Mouse (Mus musculus) small intestine, adult 2 months (tissue): ENCODE results near the gene Rab19.

Experiments
- CTCF ChIP-seq: fragments of 200-500 bp; IDR thresholded peaks from 2 replicates; pipeline ENCODE4 v1.5.1; 2012; ENCODE audit warnings: low read depth, mild to moderate bottlenecking, control low read depth, inconsistent platforms, low read length, moderate library complexity, mixed read lengths; ENCODE audit not compliant: insufficient replicate concordance, insufficient read length; ENCODE audit errors: extremely low read depth
- POLR2A ChIP-seq: fragments of 200-500 bp; IDR thresholded peaks from 2 replicates; pipeline ENCODE4 v1.6.1; 2012; ENCODE audit warnings: low read depth, mild to moderate bottlenecking, control low read depth, inconsistent platforms, low read length, moderate library complexity

DNA sequence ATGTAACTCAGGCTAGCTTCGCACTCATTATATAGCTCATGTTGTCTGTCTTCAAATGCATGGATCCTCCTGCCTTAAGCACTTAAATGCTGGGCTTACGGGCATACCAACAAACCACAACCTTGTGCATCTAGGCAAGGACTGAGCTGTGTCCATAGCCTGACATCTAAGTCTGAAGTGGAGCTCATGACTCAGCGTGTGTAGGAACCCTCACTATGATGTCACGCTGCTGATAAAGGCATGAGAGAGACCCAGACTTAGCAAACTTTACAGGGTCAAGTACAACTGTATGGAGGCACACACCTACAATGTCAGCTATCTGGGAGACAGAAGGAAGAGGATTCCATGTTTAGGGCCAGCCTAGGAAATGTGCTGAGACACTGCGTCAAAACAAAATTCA, 25.5 kb downstream of the Rab19 start:
- TF ChIP-seq POLR2A, result no peak
- TF ChIP-seq CTCF, result no peak
